Mouse (Mus musculus) CD4-positive, CD25-positive, alpha-beta regulatory T cell, adult 4 months (primary cell): ENCODE data around the gene Syne1. TPM values are rescaled to one million over a fixed set of nuclear protein-coding genes. Genes with fewer than 3 reads are reported as not detected.

Experiments
- ATAC-seq: one replicate; pipeline ENCODE4 v1.8.0; 2017
- polyA plus RNA-seq, 2 experiments: library from polyadenylated mRNA; unstranded; fragments of 100-300 nt; shearing (Covaris generic); gene quantifications; one replicate each; pipeline ENCODE4 v1.2.1; 2017

Syne1 gene
- polyA plus RNA-seq, 2 experiments from 2014 or later, result 14.1 to 22.9 TPM

DNA sequence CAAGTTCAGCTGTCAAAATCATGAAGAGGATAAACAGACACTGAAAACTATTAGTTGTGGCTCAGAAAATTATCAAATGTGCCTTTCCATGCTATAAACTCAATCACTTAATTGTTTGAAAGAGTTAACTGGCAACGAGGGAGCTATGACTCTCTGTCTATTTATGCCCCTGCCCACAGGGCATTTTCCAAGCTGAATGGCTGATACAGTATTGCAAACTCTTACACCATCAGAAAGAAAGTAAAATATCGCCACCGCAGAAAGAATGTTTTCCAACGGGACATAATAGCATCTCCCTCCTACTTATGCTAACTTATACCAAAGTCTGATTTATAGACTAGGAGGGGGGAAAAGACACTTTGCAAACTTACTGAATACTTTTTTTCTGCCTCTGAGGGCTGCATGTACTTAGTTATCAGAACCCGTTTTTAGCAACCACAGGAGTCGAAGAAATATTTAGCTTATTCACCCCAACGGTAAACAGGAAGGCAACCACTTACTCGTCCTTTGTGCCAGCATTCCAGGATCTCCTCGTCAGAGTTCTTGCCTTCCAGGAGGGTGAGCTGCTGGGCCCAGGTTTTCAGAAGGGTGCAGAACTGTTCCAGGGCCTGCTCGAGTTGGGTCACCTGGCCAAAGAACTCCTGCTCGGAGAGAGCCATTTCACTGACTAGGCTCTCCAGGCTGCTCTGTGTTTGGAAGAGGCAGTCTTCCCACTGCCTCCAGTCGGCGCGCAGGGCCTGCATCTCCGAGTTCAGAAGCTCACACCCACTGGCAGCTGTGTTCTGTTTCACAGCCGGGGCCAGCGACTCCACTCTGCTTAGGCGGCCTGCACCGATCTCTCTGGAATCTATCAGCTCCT lies 262.3 kb downstream of the Syne1 start:
- no peak for ATAC-seq

DNA sequence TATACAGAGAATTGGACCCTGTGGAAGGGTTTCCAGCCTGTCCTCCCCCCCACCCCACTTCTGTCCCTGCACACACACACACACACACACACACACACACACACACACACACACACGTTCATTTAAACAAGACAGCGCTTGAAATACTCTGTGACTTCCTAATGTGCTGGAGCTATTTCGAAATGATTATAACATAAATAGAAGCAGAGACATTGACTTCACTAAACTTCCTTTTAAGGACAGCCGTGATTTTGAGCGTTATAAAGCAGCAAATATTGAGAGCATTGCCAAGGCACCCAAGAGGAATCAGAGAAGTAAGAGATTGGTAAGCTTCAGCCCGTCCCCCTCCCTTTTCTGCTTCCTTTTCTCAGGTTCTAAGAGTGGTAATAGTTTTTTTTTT lies 263.0 kb downstream of the Syne1 start:
- no peak for ATAC-seq

DNA sequence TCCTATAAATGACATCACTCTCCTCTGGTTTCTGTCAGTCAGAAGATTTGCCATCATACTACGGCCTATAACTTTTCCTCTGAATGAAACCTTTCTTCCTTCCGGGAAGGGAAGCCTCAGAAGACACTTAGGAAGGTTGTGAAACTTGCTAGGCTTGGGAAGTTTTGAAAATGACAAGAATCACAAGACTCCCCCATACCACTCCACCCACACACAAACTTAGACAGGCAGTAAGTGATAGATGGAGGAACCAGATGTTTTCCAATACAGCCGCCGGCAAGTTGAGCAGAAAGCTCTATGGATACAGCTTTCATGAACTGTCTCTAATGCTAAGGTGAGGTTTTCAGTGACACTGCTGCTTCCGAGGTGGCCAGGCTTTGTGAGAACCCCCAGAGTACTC lies 275.5 kb downstream of the Syne1 start:
- ATAC-seq, result no peak

DNA sequence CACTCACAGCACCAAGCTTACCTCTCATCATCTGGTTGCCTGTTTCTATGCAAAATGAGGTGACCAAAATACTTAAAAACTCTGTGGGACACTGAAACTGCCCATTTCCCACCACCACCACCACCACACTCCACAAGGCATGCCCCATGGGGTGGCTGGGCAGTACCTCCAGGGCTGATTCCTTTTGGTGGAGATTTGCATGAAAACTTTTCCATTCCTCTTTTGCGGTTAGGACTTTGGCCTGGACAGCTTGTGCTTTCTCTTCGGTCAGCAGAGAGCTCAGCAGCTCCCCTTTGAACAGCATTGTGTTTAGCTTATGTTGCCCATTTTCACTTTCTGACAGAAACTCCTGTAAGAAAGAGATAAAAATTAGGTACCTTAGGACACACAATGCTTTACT lies 280.6 kb downstream of the Syne1 start:
- no peak for ATAC-seq

DNA sequence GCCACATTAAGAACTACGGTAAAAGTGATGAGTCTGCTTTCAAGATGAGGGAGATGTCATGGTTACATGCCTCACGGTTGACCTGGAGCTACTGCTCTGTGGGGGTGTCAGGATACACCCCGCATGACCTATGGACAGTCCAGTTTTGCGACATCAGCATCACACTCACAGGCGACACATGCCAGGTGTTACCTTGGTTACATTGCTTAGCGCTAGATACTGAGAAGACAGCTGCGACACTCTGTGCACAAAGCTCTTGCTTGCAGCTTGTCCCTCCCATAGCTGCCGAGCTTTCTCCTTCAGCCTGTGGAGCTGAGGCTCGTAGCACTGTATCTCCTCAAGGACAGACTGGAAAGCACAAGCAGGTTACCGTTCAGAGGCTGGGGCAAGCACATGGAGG lies 286.9 kb downstream of the Syne1 start:
- no peak for ATAC-seq

DNA sequence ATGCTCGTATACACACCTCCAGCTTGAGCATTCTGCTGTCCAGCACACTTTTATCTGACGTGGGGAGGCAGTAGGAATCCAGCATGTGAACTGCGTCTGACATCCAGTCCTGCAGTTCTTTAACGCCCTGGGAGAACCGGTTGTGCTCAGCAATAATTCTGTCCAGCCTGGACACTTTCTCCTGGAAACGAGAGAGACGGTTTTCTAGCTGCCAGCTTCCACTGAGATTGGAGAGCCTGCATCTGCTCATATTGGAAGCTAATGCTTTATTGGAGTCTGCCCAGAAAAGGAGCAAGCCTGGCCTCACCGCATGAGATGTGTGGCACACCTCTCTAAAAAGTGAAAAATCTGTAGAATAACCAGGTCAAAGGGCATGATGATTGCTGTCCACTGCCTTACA lies 288.6 kb downstream of the Syne1 start:
- no peak for ATAC-seq

DNA sequence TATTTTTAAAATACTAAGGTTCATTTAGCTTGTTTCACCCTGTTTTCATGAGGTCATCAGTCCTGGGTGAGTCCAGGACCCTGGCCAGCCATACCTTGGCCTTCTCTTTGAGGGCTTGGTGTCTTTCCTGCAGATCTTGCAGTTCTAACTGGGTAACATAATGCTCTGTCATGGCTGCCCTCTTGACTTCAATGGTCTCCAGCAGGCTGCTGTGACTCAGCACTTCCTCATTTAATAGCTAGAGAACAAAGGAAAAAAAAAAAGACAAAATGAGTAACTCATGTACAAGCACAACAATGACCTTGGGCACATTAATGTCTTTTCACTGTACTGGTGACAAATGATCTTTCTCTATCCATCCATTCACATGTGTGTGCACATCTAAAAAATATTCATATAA lies 294.6 kb downstream of the Syne1 start:
- no peak for ATAC-seq

DNA sequence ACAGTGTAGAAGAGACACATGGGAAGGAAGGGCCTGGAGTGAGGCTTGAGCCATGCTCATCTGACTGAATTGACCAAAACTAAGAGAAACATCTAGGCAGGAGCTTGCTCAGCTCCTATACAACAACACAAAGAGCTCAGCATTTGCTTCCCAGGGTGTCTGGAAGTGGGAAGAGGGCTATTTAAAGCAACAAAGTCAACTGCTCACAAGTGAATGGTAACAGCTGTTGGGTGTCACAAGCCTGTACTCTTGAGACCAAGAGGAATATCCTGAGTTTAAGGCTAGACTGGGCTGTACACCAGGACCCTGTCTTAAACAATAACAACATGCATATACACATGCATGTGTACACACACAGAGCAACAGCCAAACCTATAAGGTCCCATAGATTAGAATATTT lies 297.5 kb downstream of the Syne1 start:
- ATAC-seq, result no peak

DNA sequence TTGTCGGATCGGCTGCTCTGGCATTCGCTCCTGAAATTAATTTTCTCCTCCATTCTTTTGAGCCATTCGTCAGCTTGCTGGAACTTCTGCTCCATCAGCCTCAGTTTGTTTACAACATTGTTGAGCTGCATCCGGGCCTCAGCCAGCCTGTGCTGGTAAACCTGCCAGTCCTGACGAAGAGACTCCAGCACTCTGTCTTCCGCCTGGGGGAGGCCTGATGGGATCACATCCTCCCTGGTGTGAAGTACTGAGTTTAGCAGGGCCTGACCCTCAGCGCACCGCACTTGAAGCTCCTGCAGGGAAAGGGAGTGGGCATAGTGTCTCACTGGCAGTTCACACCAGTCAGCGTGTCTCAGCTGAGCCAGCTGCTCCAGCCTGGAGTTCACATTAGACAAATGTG lies 300.6 kb downstream of the Syne1 start:
- ATAC-seq, result no peak

DNA sequence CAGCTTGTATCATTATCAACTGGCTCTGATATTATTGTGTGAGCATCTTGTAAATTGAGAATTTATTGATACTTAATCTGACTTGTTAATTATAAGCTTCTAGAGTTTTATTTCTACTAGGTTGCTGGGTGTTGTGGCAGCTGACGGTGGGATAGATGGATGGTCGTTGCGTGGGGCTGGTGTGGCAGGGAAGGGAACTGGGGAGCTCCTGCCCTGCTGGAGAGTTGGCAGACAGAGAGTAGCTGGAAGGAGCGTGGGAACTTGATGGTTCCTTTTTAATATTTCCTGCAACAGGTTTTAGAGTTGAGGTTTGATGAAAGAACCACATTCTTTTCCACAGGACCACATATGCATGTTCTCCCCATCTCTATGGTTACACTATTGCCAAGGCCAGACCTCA lies 311.6 kb downstream of the Syne1 start:
- no peak for ATAC-seq

DNA sequence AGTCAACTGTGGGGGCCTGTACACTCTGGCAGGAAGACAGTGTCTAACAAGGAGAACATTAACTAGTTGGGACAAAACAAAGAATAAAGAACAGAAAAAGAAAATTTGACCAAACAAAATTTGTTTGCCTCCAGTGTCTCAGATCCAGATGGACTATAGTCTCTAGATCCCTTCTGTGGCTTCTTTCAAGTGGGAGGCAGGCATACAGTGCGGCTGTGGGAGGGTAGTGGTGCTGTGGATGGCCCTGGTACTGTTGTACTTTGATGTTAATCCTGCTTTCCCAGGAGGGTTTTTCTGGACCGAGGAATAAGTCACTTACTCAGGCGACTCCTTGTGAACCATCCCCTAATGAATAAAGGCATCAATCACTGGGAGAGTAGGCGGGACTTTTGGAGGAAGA lies 314.4 kb downstream of the Syne1 start:
- ATAC-seq, result no peak

DNA sequence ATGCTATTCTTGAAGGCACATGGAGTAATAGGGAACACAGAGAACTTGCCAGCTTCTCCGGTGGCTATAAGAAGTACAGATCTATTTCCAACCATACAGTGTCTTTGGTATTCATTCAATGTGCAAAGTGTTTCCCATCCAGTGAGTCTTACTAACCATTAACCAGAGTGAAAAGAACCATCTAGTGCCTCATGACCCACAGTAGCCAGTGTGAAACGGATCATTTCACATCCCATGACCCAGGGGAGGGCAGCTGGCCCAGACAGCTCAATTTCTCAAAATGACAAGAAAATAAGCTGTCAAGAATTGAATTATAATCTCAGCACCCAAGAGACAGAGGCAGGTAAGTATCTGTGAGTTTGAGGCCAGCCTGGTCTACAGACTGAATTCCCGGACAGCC lies 315.1 kb downstream of the Syne1 start:
- ATAC-seq, result no peak

DNA sequence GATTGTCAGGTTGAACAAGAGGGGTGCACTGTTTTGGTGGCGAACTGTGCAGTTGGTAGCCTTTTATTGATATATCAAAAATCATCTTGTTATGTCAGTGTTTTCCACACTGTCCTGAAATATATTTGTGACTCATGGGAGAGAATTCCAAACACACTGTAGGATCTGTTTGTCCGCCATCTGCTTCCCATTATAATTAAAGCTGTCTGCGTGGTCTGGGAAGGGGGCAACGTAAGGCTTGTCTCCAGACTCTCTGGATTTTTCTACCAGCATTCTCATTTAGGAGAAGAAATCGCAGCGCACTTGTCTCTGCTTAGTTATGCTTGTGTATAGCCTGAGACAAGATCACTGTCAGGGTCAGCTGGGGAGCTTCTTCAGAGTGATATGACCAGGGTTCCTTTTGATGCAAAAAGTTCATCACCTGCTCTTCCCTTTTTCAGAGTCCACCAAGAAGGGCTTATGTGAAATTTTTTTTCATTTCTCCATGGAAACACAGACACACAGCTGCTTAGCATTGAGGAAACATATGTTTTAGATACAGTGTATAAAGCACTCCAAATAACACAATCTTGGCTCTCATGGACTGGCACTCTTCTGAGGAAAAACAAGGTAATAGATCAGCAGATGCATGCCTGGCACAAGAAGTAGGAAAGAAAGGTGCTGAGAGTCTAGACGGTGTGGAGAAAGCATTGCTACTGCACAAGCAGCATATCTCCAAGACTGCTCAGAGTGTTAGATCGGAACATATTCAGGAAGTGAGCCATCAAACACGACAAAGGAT lies 316.4 kb downstream of the Syne1 start:
- ATAC-seq, result no peak

DNA sequence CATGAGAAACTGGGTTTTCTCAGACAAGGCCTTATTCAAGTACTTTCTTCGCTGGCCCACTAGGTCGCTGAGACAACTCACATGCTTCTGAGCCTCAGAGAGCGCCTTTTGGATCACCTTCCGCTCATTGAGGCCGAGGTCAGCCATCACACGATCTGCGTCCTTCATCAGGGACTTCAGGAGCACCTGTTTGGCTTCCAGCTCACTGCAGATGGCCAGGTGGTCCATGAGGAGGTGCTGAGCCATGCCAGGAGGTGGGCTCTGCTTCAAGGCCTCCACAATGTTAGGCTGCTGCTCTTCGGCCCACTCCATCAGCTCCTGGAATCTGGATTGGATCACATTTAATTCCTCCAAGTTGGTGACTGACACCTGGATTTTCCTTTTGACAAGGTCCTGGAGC lies 322.2 kb downstream of the Syne1 start:
- ATAC-seq, result no peak

DNA sequence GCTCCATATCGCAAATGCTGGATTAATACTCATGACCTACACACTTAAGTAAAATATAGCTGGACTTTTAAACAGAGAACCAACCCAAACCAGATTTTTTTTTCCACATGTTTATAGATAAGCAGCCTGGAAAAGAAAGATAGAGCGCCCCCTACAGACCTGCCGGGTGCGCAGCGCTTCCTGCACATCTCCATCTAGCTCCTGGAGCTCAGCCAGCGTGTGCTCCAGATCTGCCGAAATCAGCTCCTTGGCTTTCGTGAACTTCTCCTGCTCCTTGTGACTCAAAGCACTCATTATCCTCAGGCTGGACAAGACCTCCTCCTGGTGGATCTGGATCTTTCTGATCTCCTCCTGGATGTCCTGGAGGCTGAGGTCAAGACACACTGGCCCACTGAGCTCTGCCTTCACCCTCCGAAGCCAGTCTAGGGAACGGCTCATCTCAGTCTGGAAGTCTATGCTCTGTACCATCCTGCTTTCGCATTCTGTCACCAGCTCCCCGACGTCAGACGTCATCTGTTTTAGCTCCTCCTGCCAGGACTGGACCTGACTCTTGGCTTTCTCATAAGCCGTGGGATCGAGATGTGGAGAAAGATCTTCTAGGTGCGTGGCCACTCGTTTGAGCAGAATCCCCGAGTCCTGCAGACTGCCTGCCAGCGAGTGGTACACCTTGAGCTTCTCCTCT lies 323.7 kb downstream of the Syne1 start:
- ATAC-seq, result peak; percentile 49

DNA sequence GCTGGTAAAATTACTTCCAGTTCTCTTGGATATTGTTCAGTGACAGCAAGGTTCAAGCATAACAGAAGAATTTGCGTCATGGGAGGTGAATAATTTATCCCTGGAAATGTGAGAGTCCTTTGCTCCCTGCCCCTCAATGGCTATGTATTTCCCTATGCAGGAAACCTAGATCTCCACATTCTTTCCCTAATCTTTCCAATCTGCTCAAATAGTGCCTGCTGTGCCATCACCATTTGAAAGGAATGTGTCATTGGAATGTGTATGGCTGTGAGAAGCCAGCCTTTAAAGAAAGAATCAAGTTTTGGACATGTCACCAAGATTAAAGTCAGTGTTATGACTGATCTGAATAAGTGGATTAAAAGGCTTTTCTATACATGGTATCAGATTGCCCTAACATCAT lies 335.3 kb downstream of the Syne1 start:
- ATAC-seq, result no peak

DNA sequence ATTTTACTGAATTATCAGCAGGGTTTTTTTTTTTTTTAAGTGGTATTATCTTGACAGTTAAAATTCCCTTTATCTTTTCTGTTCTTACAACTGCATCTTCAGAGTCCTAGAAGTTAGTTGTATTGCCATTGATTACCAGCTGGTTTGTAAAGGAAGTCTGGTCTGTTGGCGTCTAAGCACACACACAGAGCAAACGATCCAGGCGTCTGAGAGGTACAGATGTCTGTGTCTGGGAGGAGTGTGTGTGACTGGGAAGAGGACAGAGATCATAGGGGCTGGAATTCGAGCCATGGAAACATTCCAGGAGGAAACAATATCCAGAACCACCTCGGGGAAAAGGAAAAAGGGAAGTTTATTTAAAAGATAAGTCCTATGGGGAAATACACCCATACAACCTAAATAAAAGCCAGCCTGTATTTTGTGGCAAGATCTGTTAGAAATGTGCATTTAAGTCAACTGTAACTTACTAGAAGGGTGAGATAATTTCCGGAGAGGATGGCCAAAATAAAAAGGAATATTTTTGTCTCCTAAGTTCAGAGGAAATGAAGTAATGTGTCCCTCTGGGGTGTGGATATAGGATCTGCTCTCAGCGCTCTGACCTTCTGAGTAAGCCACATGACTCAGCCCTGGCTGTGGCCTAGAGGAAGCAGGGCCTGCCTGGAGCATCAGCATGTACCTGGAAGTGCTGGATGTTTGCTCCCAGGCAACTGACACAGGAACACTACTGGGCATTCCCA lies 343.2 kb downstream of the Syne1 start:
- ATAC-seq, result no peak

DNA sequence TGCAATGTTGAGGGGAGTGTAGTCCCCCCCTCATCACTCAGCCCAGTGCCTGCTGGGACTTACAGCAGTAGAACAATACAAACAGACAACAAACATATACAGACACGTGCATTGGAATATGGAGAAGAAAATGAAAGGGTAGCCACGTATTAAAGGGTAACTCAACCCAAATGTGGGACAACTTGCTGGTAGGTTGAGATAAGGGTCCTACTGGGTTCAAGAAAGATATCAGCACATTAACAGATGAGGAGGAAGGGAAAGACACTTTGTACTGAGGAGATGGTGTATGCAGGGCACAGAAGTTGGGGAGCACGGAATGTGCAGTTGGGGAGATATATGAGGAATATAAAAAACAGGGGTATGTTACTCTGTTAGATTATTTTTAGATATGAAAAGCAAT lies 345.3 kb downstream of the Syne1 start:
- ATAC-seq, result no peak

DNA sequence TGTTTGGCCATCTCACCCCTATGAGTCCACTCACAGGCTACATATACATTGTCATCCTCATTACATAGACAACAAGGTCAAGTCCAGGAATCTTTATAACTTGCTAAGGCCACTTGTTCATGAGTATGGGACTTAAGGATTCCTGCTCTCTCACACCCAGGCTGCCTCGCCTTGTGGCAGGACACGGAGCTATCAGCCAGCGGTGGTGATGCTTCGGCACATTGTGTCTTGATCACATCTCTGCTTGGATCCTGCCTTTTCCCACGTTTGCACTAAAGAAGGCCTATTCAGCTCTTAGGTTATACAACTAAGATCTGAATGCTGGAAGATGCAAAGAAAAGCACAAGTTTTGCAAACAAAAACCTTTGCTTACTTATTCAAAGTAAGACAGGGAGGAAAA lies 345.7 kb downstream of the Syne1 start:
- ATAC-seq, result no peak

DNA sequence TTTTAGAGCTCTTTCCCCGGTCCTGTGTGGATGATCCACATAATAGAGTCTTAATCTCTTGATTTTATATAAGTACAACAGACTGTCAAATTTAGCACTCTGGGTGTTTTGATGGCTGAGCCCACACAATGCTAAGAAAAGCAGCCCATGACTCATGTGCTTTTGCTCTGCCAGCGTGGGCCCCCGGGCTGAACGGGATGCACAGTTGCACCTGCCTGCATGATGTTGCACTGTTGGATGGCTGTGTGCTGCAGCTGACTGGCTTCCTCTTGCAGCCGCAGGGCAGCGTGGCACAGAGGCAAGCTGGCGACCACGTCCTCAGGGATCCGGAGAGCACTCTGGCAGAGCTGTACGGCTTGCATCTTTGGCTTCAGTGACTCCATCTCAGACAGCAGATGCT lies 347.4 kb downstream of the Syne1 start:
- ATAC-seq, result peak; percentile 23

DNA sequence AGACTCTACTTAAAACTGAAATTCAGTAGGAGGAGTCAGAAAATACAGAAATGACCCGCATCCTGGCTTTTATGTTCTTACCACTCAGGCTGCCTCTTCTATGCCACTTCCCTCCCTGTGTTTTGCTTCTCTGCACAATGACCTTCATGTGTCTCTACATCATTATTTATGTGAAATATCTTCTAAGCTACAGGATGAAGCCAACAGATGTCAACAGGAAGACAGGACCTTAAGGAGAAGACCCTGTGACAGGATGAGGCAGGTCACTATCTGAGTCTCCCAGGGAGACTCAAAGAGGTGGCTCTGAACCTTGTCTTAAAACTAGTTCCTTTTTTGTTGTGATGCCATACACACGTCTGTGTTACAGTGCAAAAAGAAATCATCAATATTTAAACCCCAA lies 353.9 kb downstream of the Syne1 start:
- peak; percentile 5 for ATAC-seq

DNA sequence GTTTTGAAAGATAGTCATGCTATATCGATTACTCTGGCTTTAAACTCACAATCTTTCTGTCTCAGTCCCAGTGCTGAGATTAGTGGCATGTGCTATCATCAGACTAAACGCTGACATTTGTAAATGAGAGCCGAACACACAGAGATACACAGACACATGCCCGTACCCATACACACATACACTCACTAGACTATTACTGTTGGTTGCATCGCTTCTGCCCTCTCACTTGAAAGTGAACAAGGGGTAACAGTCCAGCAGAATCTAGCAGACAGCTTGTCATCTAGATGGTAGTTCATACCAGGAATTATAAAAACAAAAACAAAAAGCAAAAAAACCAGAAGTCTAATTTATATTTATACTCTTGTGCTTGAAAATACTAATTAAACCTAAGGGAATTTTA lies 355.0 kb downstream of the Syne1 start:
- no peak for ATAC-seq

DNA sequence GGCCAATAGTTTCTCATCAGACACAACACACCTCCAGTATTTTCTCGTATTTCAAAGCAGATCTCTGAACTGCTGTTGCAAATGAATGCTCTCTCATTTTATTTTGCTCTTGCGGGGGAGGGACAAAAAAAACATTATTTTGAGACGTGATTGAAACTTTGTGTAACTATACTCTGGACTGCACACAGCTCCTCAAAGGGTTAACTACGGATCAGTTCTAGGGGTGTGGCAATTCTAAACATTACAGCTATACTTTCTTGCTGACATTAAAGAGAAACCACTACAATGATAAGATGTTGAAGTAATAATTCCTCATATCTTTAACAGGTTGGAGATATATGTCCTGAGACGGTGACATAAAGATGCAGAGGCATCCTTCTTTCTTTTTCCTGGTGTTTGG lies 356.0 kb downstream of the Syne1 start:
- no peak for ATAC-seq
